Mouse (Mus musculus): ENCODE measurements around the gene Vipr2.

Vipr2 gene

DNA sequence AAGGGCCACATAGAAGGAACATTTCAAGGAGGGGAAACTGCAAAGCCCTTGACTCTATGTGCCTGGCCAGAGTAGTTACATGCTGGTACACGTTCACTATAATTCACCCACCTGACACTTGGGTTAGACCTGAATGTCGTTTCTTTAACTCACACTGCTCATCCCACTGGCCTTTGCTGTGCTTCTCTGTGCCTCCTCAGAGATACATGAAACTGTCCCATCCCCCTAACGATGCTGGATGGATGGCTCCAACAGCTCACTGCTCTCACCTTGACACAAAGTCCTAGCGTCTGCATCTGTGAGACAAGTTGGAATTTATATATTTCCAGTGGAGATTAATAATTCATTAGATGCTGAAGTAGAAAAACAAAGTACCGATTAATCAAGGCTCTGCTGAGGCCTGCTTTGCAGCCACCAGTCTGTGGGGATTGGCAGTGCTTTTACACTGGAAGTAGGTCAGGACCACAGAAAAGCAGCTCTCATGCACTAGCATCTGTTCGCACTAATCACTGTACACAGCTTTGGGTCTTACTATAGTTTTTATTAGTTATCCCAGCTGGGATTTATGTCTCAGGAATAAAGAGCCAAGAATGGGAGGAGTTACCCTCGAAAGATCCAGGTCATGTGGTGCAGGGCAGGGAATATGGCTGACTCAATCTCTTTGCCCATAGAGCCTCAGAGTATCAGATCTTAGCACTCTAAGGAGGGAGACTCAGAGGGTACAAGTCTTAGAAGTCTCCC, 79.4 kb downstream of the Vipr2 start:
- DNase-seq (ENCODE audit: low read depth, low spot score) = no peak

DNA sequence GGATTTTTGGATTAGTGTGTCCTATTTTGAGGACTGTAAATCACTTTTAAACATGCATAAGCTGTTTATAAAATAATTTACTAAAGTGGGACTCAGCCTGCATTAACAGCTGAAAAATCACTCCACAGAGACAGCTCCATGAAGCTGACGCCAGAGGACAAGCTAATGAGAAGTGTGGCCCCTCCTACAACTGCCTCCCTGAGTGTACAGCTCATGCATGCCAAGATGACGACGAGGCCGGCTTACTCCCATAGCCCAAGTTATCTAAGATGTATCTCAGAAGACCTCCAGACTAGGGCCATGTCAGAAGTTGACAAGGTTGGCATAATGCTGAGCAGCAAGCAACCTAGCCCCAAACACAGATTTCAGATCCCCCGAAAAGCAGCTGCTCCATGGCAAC, 81.7 kb downstream of the Vipr2 start:
- no peak for DNase-seq (ENCODE audit: low read depth, low spot score)

DNA sequence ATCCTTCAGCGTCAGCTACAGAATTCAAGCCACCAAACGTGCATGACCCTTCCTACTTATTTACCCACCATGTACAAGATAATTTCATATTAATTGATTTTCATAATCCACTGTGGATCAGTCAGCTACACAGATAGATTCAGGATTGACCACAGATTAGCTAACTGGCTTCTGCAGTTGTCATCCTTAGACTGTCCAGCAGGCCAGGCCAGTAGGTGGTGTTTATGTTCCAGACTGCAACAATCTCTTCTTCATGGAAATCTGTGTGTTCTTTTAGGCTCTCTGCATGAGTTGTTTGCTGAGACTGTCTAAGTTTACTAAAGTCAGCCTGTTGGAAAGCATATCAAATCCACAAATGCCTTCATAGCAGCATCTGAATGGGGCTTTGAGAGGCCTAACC, 82.2 kb downstream of the Vipr2 start:
- DNase-seq (ENCODE audit: low read depth, low spot score) = no peak

DNA sequence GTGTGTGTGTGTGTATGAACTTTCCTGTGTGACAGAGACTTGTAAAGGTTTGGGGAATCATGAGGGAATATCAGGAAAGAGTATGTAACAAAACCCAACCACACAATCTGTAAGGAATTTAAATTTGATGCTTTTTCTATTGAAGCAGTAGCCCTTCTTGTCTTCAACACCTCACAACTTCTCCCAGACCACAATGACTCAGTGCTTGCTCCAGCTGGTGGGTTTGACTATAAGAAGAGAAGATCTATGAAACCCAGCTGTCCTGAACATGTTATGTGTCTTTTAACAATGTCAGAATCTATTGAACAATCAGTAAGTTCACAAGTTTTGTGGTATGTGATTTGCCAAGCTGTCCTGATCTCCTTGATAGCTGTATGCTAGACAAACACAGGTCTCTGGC, 87.8 kb downstream of the Vipr2 start:
- DNase-seq (ENCODE audit: low read depth, low spot score) = no peak

DNA sequence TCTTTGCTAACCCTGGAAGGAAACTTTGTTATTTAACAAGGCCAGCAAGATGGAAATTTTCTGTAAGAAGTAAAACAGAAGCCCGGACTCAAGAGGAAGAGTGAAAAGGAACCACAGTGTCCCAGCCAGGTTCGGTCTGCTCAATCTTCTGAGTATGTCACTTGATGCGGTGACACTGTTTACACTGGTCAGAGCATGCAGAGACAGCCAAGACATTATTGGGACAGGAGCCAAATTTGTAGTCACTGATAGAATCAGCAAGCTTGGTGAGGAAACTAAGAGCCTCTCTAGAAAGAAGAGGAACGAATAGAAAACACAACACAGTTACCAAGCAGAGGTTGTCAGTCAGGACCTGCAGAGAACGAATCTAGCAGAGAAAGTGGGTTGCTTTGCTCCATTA, 92.1 kb downstream of the Vipr2 start:
- no peak for DNase-seq (ENCODE audit: low read depth, low spot score)

DNA sequence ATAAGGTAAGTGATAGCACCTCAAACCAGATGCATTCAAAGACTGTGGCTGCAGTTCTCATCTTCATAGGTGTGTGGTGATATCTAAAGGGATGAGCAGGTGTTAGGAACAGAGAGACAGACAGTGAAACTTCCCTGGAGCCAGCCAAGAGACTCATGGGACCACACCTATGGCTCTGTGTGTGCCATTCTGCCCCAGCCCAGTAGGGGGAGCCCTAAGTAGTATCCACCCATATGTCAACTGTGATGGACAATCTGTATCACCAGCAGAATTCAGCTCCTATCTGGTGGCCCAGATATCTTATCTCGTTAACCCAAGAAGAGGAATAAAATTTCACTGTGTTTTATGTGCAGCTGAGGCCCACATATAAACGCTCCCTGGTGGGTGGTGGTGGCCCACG, 99.4 kb downstream of the Vipr2 start:
- peak; percentile 65 for DNase-seq (ENCODE audit: low read depth, low spot score)

DNA sequence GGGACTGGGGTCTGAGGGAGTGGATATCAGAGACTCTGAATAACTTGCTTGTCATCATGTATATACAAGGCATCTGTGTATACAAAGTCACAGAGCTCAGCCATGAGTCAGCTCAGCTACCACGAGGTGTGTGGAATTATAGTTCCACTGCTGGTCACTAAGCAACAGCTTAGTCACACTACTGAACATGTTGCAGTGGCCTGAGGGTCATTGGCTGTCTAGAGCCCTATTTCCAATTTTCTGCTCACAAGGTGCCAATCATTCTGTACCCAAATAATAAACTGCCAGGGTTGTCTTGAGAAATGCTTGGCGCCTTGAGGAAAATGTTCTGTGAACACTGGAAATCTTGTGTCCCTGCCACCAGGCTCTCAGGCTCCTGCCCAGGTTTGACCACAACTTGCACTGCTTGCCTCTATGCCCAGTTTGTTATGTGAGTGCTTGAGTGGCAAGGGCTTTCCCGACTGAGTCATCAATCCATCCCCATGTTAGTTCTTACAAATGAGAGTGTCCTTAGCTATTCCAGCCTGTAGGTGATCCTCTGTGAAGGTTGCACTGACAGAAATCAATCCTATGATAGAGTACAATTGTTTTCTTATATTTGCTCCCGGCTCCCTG, 104.0 kb downstream of the Vipr2 start:
- DNase-seq (ENCODE audit: low read depth, low spot score) = no peak

DNA sequence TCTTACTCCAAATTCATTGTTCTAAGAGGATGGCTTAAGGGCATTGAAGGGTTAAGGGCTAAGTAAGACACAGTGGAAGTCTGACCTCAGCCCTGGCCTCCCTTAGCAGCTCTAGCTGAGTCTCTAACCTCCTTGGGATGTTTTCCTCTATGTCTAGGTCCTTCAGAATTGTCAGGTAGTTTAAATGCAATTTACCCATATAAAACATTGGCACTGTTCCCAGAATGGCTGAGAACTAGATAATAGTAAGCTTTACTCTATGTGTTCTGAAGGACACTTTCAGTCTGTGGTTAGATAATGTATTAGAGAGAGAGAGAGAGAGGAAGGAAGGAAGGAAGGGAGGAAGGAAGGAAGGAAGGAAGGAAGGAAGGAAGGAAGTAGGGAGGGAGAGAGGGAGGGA, 104.8 kb downstream of the Vipr2 start:
- DNase-seq (ENCODE audit: low read depth, low spot score) = no peak

DNA sequence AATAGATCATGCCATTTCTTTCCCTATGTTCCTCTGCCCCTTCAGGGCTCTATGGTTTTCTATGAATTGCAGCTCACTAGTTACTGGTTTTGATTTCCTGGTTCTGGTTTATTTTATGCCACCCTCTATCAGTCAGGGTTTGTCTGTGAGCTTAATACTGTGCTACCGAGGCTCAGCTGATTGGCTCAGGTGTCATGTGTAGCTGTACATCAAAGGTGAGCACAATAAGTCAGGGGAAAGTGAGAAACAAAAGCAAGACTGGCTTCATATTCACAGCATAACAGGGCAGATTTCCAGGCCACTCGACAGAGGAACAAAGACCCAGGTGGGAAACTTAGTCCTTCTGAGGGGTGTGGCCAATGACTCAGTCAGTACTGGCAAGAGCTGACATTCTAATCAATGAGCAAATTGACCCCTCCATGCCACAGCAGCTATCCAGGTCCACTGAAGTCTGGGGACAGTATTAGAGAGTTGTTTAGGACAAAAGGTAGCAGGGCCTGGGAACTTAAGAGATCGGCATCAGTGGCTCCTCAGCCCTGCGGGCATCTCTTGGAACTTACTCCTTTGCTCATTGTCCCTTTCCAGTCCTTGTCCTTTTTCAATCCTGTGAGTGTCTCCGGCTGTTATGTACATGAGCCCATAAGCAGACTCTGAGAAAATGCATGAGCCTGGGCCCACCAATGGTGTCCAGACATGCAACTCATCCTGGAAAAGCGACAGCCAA, 105.8 kb downstream of the Vipr2 start:
- no peak for DNase-seq (ENCODE audit: low read depth, low spot score)

DNA sequence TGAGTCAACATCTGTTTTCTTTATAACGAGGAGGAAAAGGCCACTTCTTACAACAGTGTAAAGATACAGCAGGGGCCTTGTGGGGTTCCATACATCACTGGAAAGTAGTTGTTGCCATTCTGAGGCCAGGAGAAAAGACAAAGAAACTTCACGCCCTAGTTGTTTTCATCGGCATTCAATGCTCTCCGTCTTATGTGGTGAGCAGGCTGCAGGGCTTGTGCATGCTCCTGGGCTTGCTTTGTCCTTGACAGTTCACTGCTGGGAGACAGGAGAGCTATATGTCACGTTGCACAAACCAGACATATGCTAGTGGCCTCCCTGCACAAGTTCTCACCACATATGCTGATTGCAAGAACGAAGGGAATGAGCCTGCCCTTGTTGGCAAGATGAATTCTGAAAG, 116.4 kb downstream of the Vipr2 start:
- no peak for DNase-seq (ENCODE audit: low read depth, low spot score)

DNA sequence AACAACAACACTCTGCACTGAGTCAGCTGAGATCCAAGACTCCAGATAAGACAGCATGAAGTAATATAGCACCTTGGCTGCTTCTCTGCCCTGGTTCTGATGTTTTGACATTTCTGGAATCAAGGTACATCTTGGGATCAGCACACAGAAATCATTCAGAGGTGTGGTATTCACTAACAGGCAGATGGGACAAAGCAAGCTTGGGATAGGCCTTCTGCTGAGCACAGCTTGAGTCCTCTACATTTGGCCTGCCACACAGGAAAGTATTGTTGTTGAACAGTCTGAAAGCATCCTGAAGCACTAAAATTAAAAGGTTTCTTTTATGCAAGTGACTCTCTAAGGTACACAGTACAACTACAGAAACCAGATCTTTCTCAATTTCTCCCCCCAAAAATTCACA, 117.1 kb downstream of the Vipr2 start:
- DNase-seq (ENCODE audit: low read depth, low spot score) = no peak
